Mouse (Mus musculus) kidney, embryonic 14.5 days (tissue): Measurements from ENCODE around the gene Tnik. TPM values are rescaled to one million over a fixed set of nuclear protein-coding genes. Genes with fewer than 3 reads are reported as not detected.
A peak's percentile ranks its signal among the peaks of the same experiment; 100 is the strongest.

Source experiments
- ATAC-seq: fragments of 200-750 bp; cut with Nextera tagmentation; 2 replicates; pipeline ENCODE4 v1.8.0; 2017; ENCODE audit warnings: moderate number of reproducible peaks, mild to moderate bottlenecking, moderate TSS enrichment, moderate library complexity; ENCODE audit not compliant: low FRiP score, low TSS enrichment
- H3K27ac ChIP-seq: fragments of 300-500 bp; sonication (generic); 2 replicates; pipeline ENCODE4 v1.5.1; 2014; ENCODE audit warnings: low read depth, mild to moderate bottlenecking, low read length, moderate library complexity, mixed read lengths
- H3K27me3 ChIP-seq: fragments of 300-500 bp; sonication (generic); 2 replicates; pipeline ENCODE4 v1.6.1; 2014; ENCODE audit warnings: mild to moderate bottlenecking, low read length; ENCODE audit not compliant: control insufficient read depth, insufficient read depth
- H3K36me3 ChIP-seq: fragments of 300-500 bp; sonication (generic); 2 replicates; pipeline ENCODE4 v1.6.1; 2014; ENCODE audit warnings: low read length, mixed read lengths; ENCODE audit not compliant: control insufficient read depth, insufficient read depth
- H3K4me1 ChIP-seq: fragments of 300-500 bp; sonication (generic); 2 replicates; pipeline ENCODE4 v1.6.1; 2014; ENCODE audit warnings: low read length, mixed read lengths; ENCODE audit not compliant: control insufficient read depth, insufficient read depth
- H3K4me2 ChIP-seq: fragments of 300-500 bp; sonication (generic); replicated peaks from 2 replicates; pipeline ENCODE4 v1.6.1; 2014; ENCODE audit warnings: low read depth, mild to moderate bottlenecking, low read length
- H3K4me3 ChIP-seq: fragments of 300-500 bp; sonication (generic); 2 replicates; pipeline ENCODE4 v1.5.1; 2014; ENCODE audit warnings: mild to moderate bottlenecking, low read length
- H3K9ac ChIP-seq: fragments of 300-500 bp; sonication (generic); 2 replicates; pipeline ENCODE4 v1.6.1; 2014; ENCODE audit warnings: low read depth, mild to moderate bottlenecking, low read length, moderate library complexity
- H3K9me3 ChIP-seq: fragments of 300-500 bp; sonication (generic); 2 replicates; pipeline ENCODE4 v1.6.1; 2016; ENCODE audit warnings: low read length; ENCODE audit not compliant: control insufficient read depth
- WGBS: fragments of 180-500 bp; shearing (Covaris S2); extraction: QIAGEN DNeasy Blood & Tissue Kit; methylation state at CpG from one replicate; pipeline ENCODE4 v1.1.7; 2014; 5-methylcytosine and 5-hydroxymethylcytosine counted together
- polyA plus RNA-seq: library from polyadenylated mRNA; unstranded; fragments of >200 nt; fragmentation: Nextera tagmentation; extraction: Ambion mirVana; gene quantifications from 2 replicates; pipeline ENCODE4 v1.2.1, GENCODE M21; 2014

Gene Tnik
- polyA plus RNA-seq, 1 experiment from 2014 or later, result 3.9 TPM

DNA sequence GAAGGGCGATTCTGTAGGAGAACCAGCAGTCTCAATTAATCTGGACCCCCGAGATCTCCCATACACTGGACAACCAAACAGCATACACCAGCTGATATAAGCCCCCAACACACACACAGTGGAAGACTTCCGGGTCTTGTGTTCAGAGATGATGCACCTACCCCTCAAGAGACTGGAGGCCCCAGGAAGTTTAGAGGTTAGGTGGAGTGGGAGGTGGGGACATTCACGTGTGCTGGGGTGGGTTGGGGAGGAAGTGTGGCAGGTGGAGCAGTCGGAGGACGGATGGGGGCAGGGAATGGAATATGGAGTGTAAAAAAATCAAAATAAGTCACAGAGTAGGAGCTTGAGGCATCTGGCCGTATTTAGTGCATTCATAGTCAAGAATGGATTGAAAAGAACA, 7.3 kb upstream of the Tnik start:
- H3K9me3 ChIP-seq, result no peaks in the 10 kb centered on the region
- no peak overlapping the region for H3K27ac ChIP-seq
- 85% methylated on average over 7 of the region's 7 CpGs for WGBS
- H3K4me2 ChIP-seq, result no peak overlapping the region
- ATAC-seq, result no peak
- no peak overlapping the region for H3K4me3 ChIP-seq
- H3K36me3 ChIP-seq, result no peaks in the 10 kb centered on the region
- no peaks in the 10 kb centered on the region for H3K4me1 ChIP-seq
- H3K9ac ChIP-seq, result no peak overlapping the region
- H3K27me3 ChIP-seq, result no peaks in the 10 kb centered on the region

DNA sequence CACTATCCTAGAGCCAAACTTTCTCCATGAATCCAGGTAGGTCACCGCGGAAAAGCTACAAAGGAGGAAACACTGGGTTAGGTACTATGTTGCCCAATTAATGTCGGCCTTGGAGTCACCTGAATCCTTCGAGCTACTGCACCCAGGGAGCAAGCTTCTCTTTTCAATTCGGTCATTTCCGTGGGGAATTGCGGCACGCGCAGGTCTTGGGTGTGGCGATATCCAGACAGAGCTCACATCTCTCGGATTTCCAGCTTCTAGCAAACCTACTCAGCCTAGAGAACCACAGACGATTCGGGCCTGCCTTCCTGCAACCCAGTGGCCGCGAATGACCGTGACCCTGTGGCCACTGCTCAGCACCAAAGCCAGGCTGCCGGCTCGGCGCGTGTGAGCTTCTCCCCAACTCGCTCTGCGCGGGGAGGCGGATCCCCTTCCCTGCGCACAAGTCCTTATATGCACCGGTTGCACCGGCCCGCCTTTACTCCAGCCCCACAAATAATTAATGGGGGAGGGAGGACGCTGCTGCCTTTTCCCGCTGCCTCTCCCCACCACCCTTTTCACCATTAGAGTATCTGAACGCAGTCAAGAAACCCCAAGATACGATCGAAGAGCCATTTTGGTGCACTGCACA, 528 bp upstream of the Tnik start:
- peak overlapping the region; percentile 52 for H3K9ac ChIP-seq
- no peaks in the 10 kb centered on the region for H3K27me3 ChIP-seq
- peak overlapping the region; percentile 73 for H3K4me3 ChIP-seq
- peaks cover 6% of the 10 kb centered on the region; the same call in 1 of the 2 replicates for H3K4me1 ChIP-seq
- H3K9me3 ChIP-seq, result no peaks in the 10 kb centered on the region
- no peak overlapping the region for H3K27ac ChIP-seq
- ATAC-seq, result peak; percentile 63
- WGBS, result 2% methylated on average over 33 of the region's 33 CpGs
- no peaks in the 10 kb centered on the region for H3K36me3 ChIP-seq
- peak overlapping the region; percentile 97 for H3K4me2 ChIP-seq

DNA sequence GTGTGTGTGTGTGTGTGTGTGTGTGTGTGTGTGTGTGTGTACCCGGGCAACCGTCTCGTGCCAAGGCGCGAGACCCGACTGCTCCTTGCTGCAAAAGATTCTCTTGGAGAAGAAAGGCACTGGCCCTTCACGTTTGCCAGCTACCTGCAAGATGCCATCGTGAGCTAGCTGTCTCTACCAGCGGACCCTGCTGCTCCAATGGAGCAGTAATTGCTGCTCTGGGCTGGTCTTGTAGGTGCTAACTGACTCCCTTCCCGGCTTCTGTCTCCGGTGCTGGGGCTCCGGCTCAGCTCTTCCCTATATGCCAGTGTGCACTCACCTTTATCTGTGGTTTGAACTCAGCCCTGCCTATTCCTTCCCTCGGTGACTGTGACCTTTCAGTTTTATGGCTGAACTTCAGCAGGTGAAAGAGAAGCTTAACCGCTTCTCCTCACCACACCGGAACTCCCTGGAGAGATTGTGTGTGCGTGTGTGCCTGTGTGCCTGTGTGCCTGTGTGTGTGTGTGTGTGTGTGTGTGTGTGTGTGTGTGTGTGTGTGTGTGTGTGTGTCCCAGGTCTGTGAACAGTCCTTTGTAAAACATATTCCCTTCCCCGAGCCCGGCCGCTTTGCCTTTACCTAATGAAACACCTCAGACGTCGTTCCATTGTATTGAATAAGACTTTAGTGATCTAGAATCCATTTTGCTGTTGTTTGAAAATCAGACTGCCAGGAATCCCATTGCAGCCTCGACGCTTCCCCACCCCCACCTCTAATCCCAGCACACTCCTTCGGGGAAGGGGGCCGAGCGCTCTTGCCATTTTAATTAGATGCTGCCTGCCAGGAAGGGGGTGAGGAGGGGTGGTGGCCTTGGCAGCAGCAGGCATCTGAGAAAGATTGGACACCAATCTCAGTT, 1.2 kb downstream of the Tnik start:
- Histone ChIP-seq H3K4me1 (peaks cover 6% of the 10 kb centered on the region; the same call in 1 of the 2 replicates), H3K9me3 (no peaks in the 10 kb centered on the region), H3K27me3 (no peaks in the 10 kb centered on the region), H3K4me2 (peak overlapping the region; percentile 97), H3K9ac (peak overlapping the region; percentile 58), H3K27ac (no peak overlapping the region), H3K4me3 (peak overlapping the region; percentile 73), H3K36me3 (no peaks in the 10 kb centered on the region)
- no peak for ATAC-seq
- 3% methylated on average over 26 of the region's 26 CpGs for WGBS

DNA sequence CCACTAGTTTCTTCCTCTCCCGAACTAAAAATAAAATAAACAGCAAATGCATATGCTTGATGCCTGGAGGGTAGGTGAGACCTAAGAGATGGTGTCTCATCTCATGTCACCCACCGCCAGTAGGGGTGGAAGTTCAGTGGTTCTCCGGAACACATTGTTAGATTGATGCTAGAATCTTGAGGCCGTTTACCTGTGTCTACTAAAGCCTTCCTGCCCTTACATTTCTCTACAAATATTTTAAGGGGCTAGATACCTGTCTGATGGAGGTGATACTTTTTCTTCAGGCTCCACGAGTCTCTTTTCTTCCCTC, 1.8 kb downstream of the Tnik start:
- no peak overlapping the region for H3K9ac ChIP-seq
- 50% methylated on average over 5 of the region's 5 CpGs for WGBS
- ATAC-seq, result no peak

DNA sequence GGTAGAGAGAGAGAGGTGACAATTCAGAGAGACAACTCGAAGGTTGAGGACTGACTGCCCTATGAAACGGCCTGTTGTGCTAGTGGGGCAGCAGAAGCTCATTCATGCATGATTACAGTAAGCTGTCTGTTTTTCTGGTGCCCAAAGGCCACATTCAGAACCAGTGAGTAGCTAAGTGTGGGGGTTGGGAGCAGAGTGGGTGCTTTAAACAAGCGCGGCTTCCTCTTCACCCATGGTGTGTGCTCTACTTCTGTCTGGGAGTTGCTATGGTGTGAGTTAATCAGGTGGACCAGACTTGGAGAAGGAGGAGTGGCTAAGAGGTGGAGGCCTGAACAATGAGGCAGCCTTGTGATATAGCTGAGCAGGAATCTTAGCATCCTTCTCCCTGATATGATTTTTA, 2.2 kb downstream of the Tnik start:
- ATAC-seq, result no peak
- Histone ChIP-seq H3K27ac (no peak overlapping the region), H3K36me3 (no peaks in the 10 kb centered on the region), H3K9me3 (no peaks in the 10 kb centered on the region), H3K4me3 (no peak overlapping the region), H3K4me2 (peak overlapping the region; percentile 97; the same call in 1 of the 2 replicates), H3K27me3 (no peaks in the 10 kb centered on the region), H3K9ac (no peak overlapping the region), H3K4me1 (peaks cover 6% of the 10 kb centered on the region; the same call in 1 of the 2 replicates)
- 43% methylated on average over 4 of the region's 4 CpGs for WGBS

More for the DNA sequence above, 1.8 kb downstream of the Tnik start:
- Histone ChIP-seq H3K36me3 (no peaks in the 10 kb centered on the region), H3K9me3 (no peaks in the 10 kb centered on the region), H3K27ac (no peak overlapping the region), H3K4me2 (peak overlapping the region; percentile 97), H3K4me3 (peak overlapping the region; percentile 73; the same call in 1 of the 2 replicates), H3K4me1 (peaks cover 6% of the 10 kb centered on the region; the same call in 1 of the 2 replicates), H3K27me3 (no peaks in the 10 kb centered on the region)

DNA sequence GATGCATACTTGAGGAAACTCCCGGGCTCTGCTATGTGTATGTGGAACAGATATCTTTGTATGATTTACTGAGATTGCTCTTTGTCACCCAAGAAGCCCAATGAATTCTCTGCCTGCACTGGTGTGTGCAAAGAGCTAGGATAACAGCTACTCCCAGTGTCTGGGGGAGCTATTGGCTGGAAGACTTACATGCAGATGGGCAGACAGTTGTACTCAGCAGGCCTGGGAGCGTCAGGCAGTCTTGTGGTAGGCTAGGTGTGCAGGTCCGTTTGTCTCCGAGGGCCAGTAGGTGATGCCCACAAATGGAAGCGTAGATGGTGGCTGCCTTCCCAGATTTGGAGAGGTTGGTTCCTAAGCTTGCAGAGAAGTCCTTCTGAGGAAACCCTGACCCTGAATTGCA, 2.6 kb downstream of the Tnik start:
- Histone ChIP-seq H3K9me3 (no peaks in the 10 kb centered on the region), H3K4me3 (no peak overlapping the region), H3K9ac (no peak overlapping the region), H3K27ac (no peak overlapping the region), H3K36me3 (no peaks in the 10 kb centered on the region), H3K27me3 (no peaks in the 10 kb centered on the region), H3K4me2 (no peak overlapping the region), H3K4me1 (peaks cover 6% of the 10 kb centered on the region; the same call in 1 of the 2 replicates)
- no peak for ATAC-seq
- WGBS, result 66% methylated on average over 5 of the region's 5 CpGs

DNA sequence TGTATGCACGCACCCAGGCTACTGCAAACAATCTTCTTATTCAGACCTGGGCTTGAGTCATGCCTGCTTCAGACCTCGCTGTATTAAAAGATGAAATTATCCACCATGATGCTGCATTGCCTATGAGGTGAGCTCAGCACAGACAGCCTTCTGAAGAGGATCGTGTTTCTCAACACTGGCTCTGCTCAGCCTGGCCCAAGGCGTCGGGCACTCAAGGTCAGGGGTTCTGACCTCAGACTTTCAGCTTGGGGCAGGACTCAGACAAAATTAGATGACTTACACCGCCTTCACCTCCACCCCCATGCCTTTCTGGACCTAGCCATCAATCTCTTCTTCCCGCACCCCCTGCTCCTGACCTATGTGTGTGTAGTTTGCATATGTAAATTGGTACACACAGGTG, 4.2 kb downstream of the Tnik start:
- WGBS, result 47% methylated on average over 7 of the region's 7 CpGs
- H3K4me3 ChIP-seq, result no peak overlapping the region
- H3K4me1 ChIP-seq, result peaks cover 6% of the 10 kb centered on the region; the same call in 1 of the 2 replicates
- H3K27me3 ChIP-seq, result no peaks in the 10 kb centered on the region
- no peaks in the 10 kb centered on the region for H3K36me3 ChIP-seq
- no peaks in the 10 kb centered on the region for H3K9me3 ChIP-seq
- no peak overlapping the region for H3K27ac ChIP-seq
- no peak for ATAC-seq
- H3K9ac ChIP-seq, result no peak overlapping the region
- no peak overlapping the region for H3K4me2 ChIP-seq

DNA sequence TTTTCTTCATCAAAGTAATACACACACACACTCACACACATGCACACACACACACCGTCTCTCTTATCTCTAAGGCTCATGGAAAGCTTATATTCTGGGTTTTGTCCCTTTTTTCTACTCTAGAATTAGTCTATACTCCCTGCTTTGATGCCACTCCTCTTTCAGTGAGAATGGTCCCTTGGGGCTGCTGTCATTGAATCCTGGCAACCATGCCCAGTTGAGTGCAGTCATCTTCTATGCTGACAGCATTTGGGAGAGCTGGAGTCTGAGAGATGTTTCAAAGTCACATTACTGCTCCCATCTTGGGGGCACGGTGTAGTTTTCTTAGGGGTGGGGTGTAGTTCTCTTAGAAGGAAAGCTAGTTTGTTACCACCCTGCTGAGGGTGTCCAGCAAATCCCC, 6.7 kb downstream of the Tnik start:
- H3K4me1 ChIP-seq, result peaks cover 5% of the 10 kb centered on the region; the same call in 1 of the 2 replicates
- ATAC-seq, result no peak
- H3K9ac ChIP-seq, result no peak overlapping the region
- no peak overlapping the region for H3K4me2 ChIP-seq
- 70% methylated on average over 2 of the region's 2 CpGs for WGBS
- H3K4me3 ChIP-seq, result no peak overlapping the region
- H3K9me3 ChIP-seq, result no peaks in the 10 kb centered on the region
- no peaks in the 10 kb centered on the region for H3K27me3 ChIP-seq
- no peaks in the 10 kb centered on the region for H3K36me3 ChIP-seq
- H3K27ac ChIP-seq, result no peak overlapping the region

DNA sequence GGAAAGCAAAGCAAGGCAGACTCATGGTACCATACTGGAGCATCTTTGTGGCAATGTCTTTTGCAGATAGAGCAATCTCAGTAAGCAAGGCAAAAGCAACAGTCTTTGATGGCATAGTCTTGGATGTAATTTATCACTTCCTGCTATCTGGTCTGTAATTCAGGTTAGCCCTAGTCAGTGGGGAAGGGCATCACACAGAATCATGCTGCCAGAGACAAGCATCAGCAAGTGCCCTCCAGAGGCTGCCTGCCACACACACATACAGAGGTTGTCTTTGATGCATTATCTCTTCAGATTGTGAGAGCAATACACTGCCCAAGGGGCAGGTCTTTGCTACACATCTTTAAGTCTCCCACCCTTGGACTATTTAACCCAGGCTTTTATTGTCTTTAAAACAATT, 8.9 kb downstream of the Tnik start:
- ATAC-seq, result no peak
- no peak overlapping the region for H3K4me3 ChIP-seq
- H3K27me3 ChIP-seq, result no peaks in the 10 kb centered on the region
- H3K9ac ChIP-seq, result no peak overlapping the region
- no peaks in the 10 kb centered on the region for H3K9me3 ChIP-seq
- no peaks in the 10 kb centered on the region for H3K36me3 ChIP-seq
- H3K4me1 ChIP-seq, result no peaks in the 10 kb centered on the region
- H3K27ac ChIP-seq, result no peak overlapping the region
- no peak overlapping the region for H3K4me2 ChIP-seq
